Mouse (Mus musculus) forebrain, embryonic 14.5 days (tissue): Measurements from ENCODE around the gene Glis3. TPM values are rescaled to one million over a fixed set of nuclear protein-coding genes. Genes with fewer than 3 reads are reported as not detected.
A peak's percentile ranks its signal among the peaks of the same experiment; 100 is the strongest.

ENCODE experiments used
- ATAC-seq: fragments of 200-750 bp; cut with Nextera tagmentation; 2 replicates; pipeline ENCODE4 v1.8.0; 2017; ENCODE audit warnings: mild to moderate bottlenecking, moderate library complexity
- DNase-seq: peaks from one replicate; pipeline ENCODE4 v3.0.0-alpha.2; 2015; ENCODE audit warnings: low spot score
- H3K27ac ChIP-seq: fragments of 300-500 bp; sonication (generic); 2 replicates; pipeline ENCODE4 v1.5.1; 2014; ENCODE audit warnings: low read depth, mild to moderate bottlenecking, control low read depth, low read length, moderate library complexity
- H3K27me3 ChIP-seq: fragments of 300-500 bp; sonication (generic); replicated peaks from 2 replicates; pipeline ENCODE4 v1.6.1; 2014; ENCODE audit warnings: low read length, control low read depth, mixed read lengths; ENCODE audit not compliant: control insufficient read depth, insufficient read depth
- H3K36me3 ChIP-seq: fragments of 300-500 bp; sonication (generic); 2 replicates; pipeline ENCODE4 v1.6.1; 2014; ENCODE audit warnings: low read length, control low read depth; ENCODE audit not compliant: control insufficient read depth, insufficient read depth
- H3K4me1 ChIP-seq: fragments of 300-500 bp; sonication (generic); 2 replicates; pipeline ENCODE4 v1.6.1; 2014; ENCODE audit warnings: antibody characterized with exemption, low read length, control low read depth; ENCODE audit not compliant: control insufficient read depth, insufficient read depth
- H3K4me2 ChIP-seq: fragments of 300-500 bp; sonication (generic); 2 replicates; pipeline ENCODE4 v1.6.1; 2014; ENCODE audit warnings: mild to moderate bottlenecking, control low read depth, low read length
- H3K4me3 ChIP-seq: fragments of 300-500 bp; sonication (generic); 2 replicates; pipeline ENCODE4 v1.5.1; 2014; ENCODE audit warnings: low read depth, low read length, control low read depth
- H3K9ac ChIP-seq: fragments of 300-500 bp; sonication (generic); 2 replicates; pipeline ENCODE4 v1.6.1; 2014; ENCODE audit warnings: mild to moderate bottlenecking, low read length, control low read depth, moderate library complexity
- H3K9me3 ChIP-seq: fragments of 300-500 bp; sonication (generic); replicated peaks from 2 replicates; pipeline ENCODE4 v1.6.1; 2016; ENCODE audit warnings: low read length, control low read depth, mixed read lengths; ENCODE audit not compliant: control insufficient read depth
- WGBS: fragments of 180-500 bp; shearing (Covaris S2); extraction: QIAGEN DNeasy Blood & Tissue Kit; methylation state at CpG from one replicate; pipeline ENCODE4 v1.1.7; 2014; 5-methylcytosine and 5-hydroxymethylcytosine counted together
- polyA plus RNA-seq: library from polyadenylated mRNA; unstranded; fragments of >200 nt; fragmentation: Nextera tagmentation; extraction: Ambion mirVana; gene quantifications from 2 replicates; pipeline ENCODE4 v1.2.1, GENCODE M21; 2014

Glis3 gene
- polyA plus RNA-seq, 1 experiment from 2014 or later: 0.46 TPM

DNA sequence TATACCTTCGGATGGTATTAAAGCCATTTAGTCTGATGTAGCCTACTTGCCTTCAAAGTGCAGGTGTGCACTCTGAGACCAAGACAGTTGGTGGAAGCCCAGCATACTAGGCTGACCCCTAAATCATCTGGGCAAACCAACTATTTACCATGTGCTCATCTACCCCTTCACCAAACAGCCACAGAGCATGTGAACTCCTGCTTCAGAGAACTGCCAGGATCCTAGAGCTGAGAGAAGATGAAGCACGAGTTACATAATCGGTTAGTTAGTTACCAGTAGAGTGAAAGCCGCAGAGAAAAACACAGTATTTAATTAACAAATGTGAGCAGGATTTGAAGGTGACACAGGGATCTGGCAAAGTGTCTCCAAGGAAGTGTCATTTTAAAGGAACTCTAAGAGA is 237.7 kb downstream of the Glis3 start:
- DNase-seq (no peak), ATAC-seq (no peak)
- H3K9ac ChIP-seq: no peak overlapping the region
- 92% methylated on average over 4 of the region's 4 CpGs for WGBS
- no peak overlapping the region for H3K4me2 ChIP-seq
- H3K4me1 ChIP-seq: no peaks in the 10 kb centered on the region
- no peak overlapping the region for H3K27ac ChIP-seq
- no peaks in the 10 kb centered on the region for H3K9me3 ChIP-seq
- H3K4me3 ChIP-seq: no peak overlapping the region
- H3K36me3 ChIP-seq: no peaks in the 10 kb centered on the region
- H3K27me3 ChIP-seq: no peaks in the 10 kb centered on the region

- Histone ChIP-seq H3K9ac (no peak overlapping the region), H3K4me2 (no peak overlapping the region), H3K9me3 (no peaks in the 10 kb centered on the region), H3K4me3 (no peak overlapping the region), H3K4me1 (no peaks in the 10 kb centered on the region), H3K36me3 (no peaks in the 10 kb centered on the region), H3K27me3 (no peaks in the 10 kb centered on the region), H3K27ac (peak overlapping the region; percentile 36; the same call in 1 of the 2 replicates)
- DNase-seq: peak; percentile 78
- ATAC-seq: peak; percentile 96
- WGBS: 62% methylated on average over 12 of the region's 12 CpGs
These were observed 243.3 kb downstream of the Glis3 start for GRCm38 (mm10) chr19:28436457-28437148.

- H3K4me1 ChIP-seq: no peaks in the 10 kb centered on the region
- no peak overlapping the region for H3K9ac ChIP-seq
- no peak overlapping the region for H3K27ac ChIP-seq
- no peaks in the 10 kb centered on the region for H3K27me3 ChIP-seq
- DNase-seq (no peak), ATAC-seq (no peak)
- 91% methylated on average over 6 of the region's 6 CpGs for WGBS
- no peaks in the 10 kb centered on the region for H3K36me3 ChIP-seq
- H3K4me2 ChIP-seq: no peak overlapping the region
- H3K9me3 ChIP-seq: no peaks in the 10 kb centered on the region
- H3K4me3 ChIP-seq: no peak overlapping the region
These were observed 251.6 kb downstream of the Glis3 start for GRCm38 (mm10) chr19:28428220-28428816.

DNA sequence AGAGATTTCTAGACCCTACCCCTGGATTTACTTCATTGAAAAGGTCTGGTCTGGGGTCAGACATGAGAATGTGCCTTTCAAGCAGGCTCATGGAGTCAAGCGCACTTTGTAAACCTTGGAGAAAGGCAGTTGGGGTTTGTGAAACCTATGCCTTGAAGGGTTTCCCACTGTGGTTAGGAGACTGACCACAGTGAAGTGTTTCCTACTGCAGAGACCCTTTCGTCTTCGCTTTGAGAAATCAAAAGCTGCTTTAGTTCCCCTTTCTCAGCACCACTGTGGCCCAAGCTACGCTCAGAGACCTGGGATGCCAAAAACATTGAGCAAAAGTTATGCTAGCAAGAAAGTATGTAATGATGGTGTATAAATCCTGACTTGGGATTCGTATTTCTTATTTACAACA is 255.7 kb downstream of the Glis3 start:
- Histone ChIP-seq H3K27ac (no peak overlapping the region), H3K4me2 (no peak overlapping the region), H3K36me3 (no peaks in the 10 kb centered on the region), H3K4me3 (no peak overlapping the region), H3K9ac (no peak overlapping the region), H3K27me3 (no peaks in the 10 kb centered on the region), H3K9me3 (no peaks in the 10 kb centered on the region), H3K4me1 (no peaks in the 10 kb centered on the region)
- no peak for ATAC-seq
- 85% methylated on average over 5 of the region's 5 CpGs for WGBS
- DNase-seq: no peak

GRCm38 (mm10) chr19:28422939-28423338 is 256.9 kb downstream of the Glis3 start:
- H3K9ac ChIP-seq: no peak overlapping the region
- ATAC-seq (no peak), DNase-seq (no peak)
- H3K4me2 ChIP-seq: no peak overlapping the region
- H3K27me3 ChIP-seq: no peaks in the 10 kb centered on the region
- WGBS: 86% methylated on average over 9 of the region's 9 CpGs
- no peak overlapping the region for H3K27ac ChIP-seq
- H3K9me3 ChIP-seq: no peaks in the 10 kb centered on the region
- H3K4me3 ChIP-seq: no peak overlapping the region
- H3K36me3 ChIP-seq: no peaks in the 10 kb centered on the region
- H3K4me1 ChIP-seq: no peaks in the 10 kb centered on the region

GRCm38 (mm10) chr19:28416069-28416468 is 263.8 kb downstream of the Glis3 start:
- no peak overlapping the region for H3K27ac ChIP-seq
- ATAC-seq (no peak), DNase-seq (no peak)
- no peaks in the 10 kb centered on the region for H3K27me3 ChIP-seq
- H3K9me3 ChIP-seq: no peaks in the 10 kb centered on the region
- no peak overlapping the region for H3K9ac ChIP-seq
- 96% methylated on average over 5 of the region's 5 CpGs for WGBS
- H3K4me3 ChIP-seq: no peak overlapping the region
- no peaks in the 10 kb centered on the region for H3K36me3 ChIP-seq
- H3K4me2 ChIP-seq: no peak overlapping the region
- H3K4me1 ChIP-seq: no peaks in the 10 kb centered on the region

DNA sequence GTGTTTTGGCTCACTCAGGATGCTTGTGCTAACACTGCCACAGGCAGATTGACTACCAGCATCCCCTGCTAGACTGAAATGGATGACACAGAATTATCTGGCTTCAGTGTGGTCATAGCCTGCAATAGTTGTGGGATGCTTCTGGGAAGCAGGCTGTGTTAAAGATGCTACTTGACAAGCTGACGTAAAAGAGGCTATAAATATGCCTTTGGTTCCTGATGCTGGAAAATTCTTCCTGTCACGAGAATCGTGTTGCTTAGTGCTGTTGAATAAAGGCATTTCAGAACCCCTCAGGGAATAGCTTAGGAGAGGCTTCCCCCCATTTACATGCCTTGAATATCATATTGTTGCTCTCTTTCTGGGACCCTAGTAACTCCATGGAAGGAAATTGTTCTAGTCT is 271.1 kb downstream of the Glis3 start:
- H3K36me3 ChIP-seq: no peaks in the 10 kb centered on the region
- H3K4me1 ChIP-seq: no peaks in the 10 kb centered on the region
- no peaks in the 10 kb centered on the region for H3K9me3 ChIP-seq
- H3K4me3 ChIP-seq: no peak overlapping the region
- H3K9ac ChIP-seq: no peak overlapping the region
- WGBS: 74% methylated on average over 3 of the region's 3 CpGs
- no peaks in the 10 kb centered on the region for H3K27me3 ChIP-seq
- no peak overlapping the region for H3K4me2 ChIP-seq
- no peak for ATAC-seq
- no peak for DNase-seq
- H3K27ac ChIP-seq: no peak overlapping the region

GRCm38 (mm10) chr19:28402956-28403355 is 276.9 kb downstream of the Glis3 start:
- Histone ChIP-seq H3K4me1 (no peaks in the 10 kb centered on the region), H3K9me3 (no peaks in the 10 kb centered on the region), H3K27ac (no peak overlapping the region), H3K27me3 (no peaks in the 10 kb centered on the region), H3K36me3 (no peaks in the 10 kb centered on the region), H3K4me3 (no peak overlapping the region), H3K9ac (no peak overlapping the region), H3K4me2 (no peak overlapping the region)
- DNase-seq: no peak
- ATAC-seq: no peak
- WGBS: 72% methylated on average over 6 of the region's 6 CpGs

DNA sequence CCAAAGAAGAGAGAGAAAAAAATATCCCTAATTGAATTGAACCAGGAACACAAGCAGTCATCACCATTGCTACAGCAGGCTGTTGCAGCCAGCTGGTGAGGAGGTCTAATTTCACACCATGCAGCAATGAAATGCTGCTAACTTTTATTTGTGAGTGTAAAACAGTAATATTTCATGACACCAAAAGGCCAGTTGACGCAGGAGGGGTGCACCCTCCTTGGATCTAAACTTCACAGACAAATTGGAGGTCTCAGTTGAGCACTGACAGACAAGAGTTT is 284.4 kb downstream of the Glis3 start:
- ATAC-seq (peak; percentile 67), DNase-seq (no peak)
- Histone ChIP-seq H3K27me3 (no peaks in the 10 kb centered on the region), H3K27ac (peak overlapping the region; percentile 22; the same call in 1 of the 2 replicates), H3K4me1 (peaks cover 20% of the 10 kb centered on the region), H3K4me3 (no peak overlapping the region), H3K9me3 (no peaks in the 10 kb centered on the region), H3K36me3 (no peaks in the 10 kb centered on the region), H3K4me2 (no peak overlapping the region), H3K9ac (no peak overlapping the region)
- 31% methylated on average over 1 of the region's 1 CpGs for WGBS
